Comparison of ENCODE assay signal across 22 mouse cellular contexts in genomic region chr3:93592976-93593375, GRCm38 (mm10). TPM values are rescaled to one million over a fixed set of nuclear protein-coding genes. Genes with fewer than 3 reads are reported as not detected.
A peak's percentile ranks its signal among the peaks of the same experiment; 100 is the strongest.
DNase-seq lines count a peak whose midpoint lies in the region; ATAC-seq and TF ChIP-seq lines count a peak whose summit lies in the region.
"Had no signal": no experiment of that assay in that cellular context is flagged by ENCODE, and none has a peak within 500 bp of the region (broad histone marks: within the 10 kb centered on the region; RNA-seq: fewer than 3 reads in every experiment).

No protein-coding gene starts in this region.

- 0 out of 2 replicates have a peak overlapping the region, but pooled peaks have one; percentile 3 for H3K27ac ChIP-seq in kidney, postnatal 0 days
- H3K27ac ChIP-seq in CH12.LX (ENCODE audit: insufficient read depth, low read depth), result peak overlapping the region; percentile 14; the same call in 1 of the 2 replicates

- no peak for TF ChIP-seq RAD21 in CH12.LX (IDR thresholded peaks at IDR 0.05; ENCODE audit: low read depth, low read length)

- no peak overlapping the region for H3K4me2 ChIP-seq in kidney, postnatal 0 days (ENCODE audit: low read length)
- H3K4me2 ChIP-seq in CH12.LX (ENCODE audit: insufficient read depth, low read depth, poor library complexity, severe bottlenecking), result no peak overlapping the region

- no peaks in the 10 kb centered on the region for H3K79me2 ChIP-seq in CH12.LX (replicated peaks; ENCODE audit: control insufficient read depth, extremely low read depth, insufficient read depth, poor library complexity, severe bottlenecking)

- 81% methylated on average over 4 of the region's 4 CpGs for WGBS in kidney, postnatal 0 days

- TF ChIP-seq POLR2A in CH12.LX (IDR thresholded peaks at IDR 0.05; ENCODE audit: low read depth, low read length), result no peak

- no peaks in the 10 kb centered on the region for H3K36me3 ChIP-seq in kidney, postnatal 0 days (ENCODE audit: insufficient read depth, low read length)
- H3K36me3 ChIP-seq in CH12.LX (replicated peaks in 1 of 2; ENCODE audit: control insufficient read depth in 1 of 2, insufficient read depth in 1 of 2, low read length in 1 of 2), result no peaks in the 10 kb centered on the region
- H3K36me3 ChIP-seq: G1E had no signal

- H3K9me3 ChIP-seq in kidney, postnatal 0 days (replicated peaks; ENCODE audit: low read length), result no peaks in the 10 kb centered on the region
- H3K9me3 ChIP-seq in CH12.LX (replicated peaks; ENCODE audit: low read length), result no peaks in the 10 kb centered on the region

- dilution Hi-C loops in CH12.LX (cut with MboI; ENCODE audit: extremely low pct_ligation_motif_present, extremely low pct_unique_long_range_greater_than_20kb, low sequenced_read_pairs), result no loop called here

- no peak overlapping the region for H3K4me3 ChIP-seq in kidney, postnatal 0 days (replicated peaks; ENCODE audit: low read depth, low read length)
- H3K4me3 ChIP-seq in CH12.LX (replicated peaks in 1 of 3; ENCODE audit: low read depth in 2 of 3, low read length in 2 of 3, poor library complexity in 1 of 3), result no peak overlapping the region

- H3K9ac ChIP-seq in kidney, postnatal 0 days (ENCODE audit: low read depth, low read length), result no peak overlapping the region
- H3K9ac ChIP-seq in CH12.LX (ENCODE audit: insufficient read depth, low read depth), result no peak overlapping the region

- peak; percentile 74 for DNase-seq in heart, adult 11 months
- DNase-seq in heart, adult 9 months (ENCODE audit: low spot score in 2 of 2), result no peak
- no peak for DNase-seq in kidney, postnatal 0 days (ENCODE audit: low spot score)
- no peak for DNase-seq in kidney, postnatal 4 days
- DNase-seq in CH12.LX (ENCODE audit: extremely low read depth), result no peak
- peak; percentile 83 for DNase-seq in fat pad, adult 2 months (ENCODE audit: extremely low read depth, low read depth, low spot score)
- no peak for DNase-seq in adrenal gland, postnatal 4 days (ENCODE audit: low spot score in 2 of 2)
- DNase-seq in embryo, embryonic 9.5 days (ENCODE audit: extremely low spot score), result no peak
- DNase-seq: cerebellum, adult 11 months; cerebellum, adult 11-12 months had no signal

- TF ChIP-seq CTCF in kidney, postnatal 0 days (IDR thresholded peaks at IDR 0.05; ENCODE audit: low read depth), result no peak
- TF ChIP-seq CTCF in CH12.LX (conservative IDR thresholded peaks at IDR 0.05 in 1 of 2, IDR thresholded peaks at IDR 0.05 in 1 of 2; ENCODE audit: low read depth in 2 of 2, low read length in 2 of 2), result no peak

- TF ChIP-seq EP300 in CH12.LX (IDR thresholded peaks at IDR 0.05; ENCODE audit: low read length), result no peak

- peaks cover 14% of the 10 kb centered on the region for H3K4me1 ChIP-seq in kidney, postnatal 0 days (replicated peaks; ENCODE audit: insufficient read depth, low read length)
- H3K4me1 ChIP-seq in CH12.LX (ENCODE audit: control insufficient read depth in 1 of 2, insufficient read depth in 2 of 2), result peaks cover 22 to 67% of the 10 kb centered on the region in 2 experiments

- ATAC-seq in kidney, postnatal 0 days (replicated peaks; ENCODE audit: low FRiP score, low read depth), result no peak
- ATAC-seq: activated CD4-positive, CD25-positive, alpha-beta regulatory T cell, adult 4 months; CD4-positive, CD25-positive, alpha-beta regulatory T cell, adult 4 months; Patski had no signal

- no peaks in the 10 kb centered on the region for H3K27me3 ChIP-seq in kidney, postnatal 0 days (ENCODE audit: insufficient read depth, low read length)
- no peaks in the 10 kb centered on the region for H3K27me3 ChIP-seq in CH12.LX (replicated peaks)
- H3K27me3 ChIP-seq: Patski had no signal

- in situ Hi-C loops in CH12.LX (cut with MboI; ENCODE audit: low pct_ligation_motif_present, low pct_unique_long_range_greater_than_20kb, low sequenced_read_pairs), result no loop called here

TF ChIP-seq in CH12.LX, 34 proteins besides CTCF, POLR2A, EP300 and RAD21:
- no peak for TF ChIP-seq JUND (conservative IDR thresholded peaks at IDR 0.05; ENCODE audit: low read depth, low read length)
- TF ChIP-seq SIN3A (IDR thresholded peaks at IDR 0.05; ENCODE audit: low read length), result no peak
- TF ChIP-seq POLR2AphosphoS2 (IDR thresholded peaks at IDR 0.05; ENCODE audit: low read depth, low read length), result no peak
TF ChIP-seq in CH12.LX: peak in this region for 0.

RNA-seq across cellular contexts. Expression of gene S100a10, which starts 38.1 kb away (rescaled TPM):
- polyA plus RNA-seq in kidney, postnatal 0 days (2015; fragmentation: Nextera tagmentation; extraction: Ambion mirVana), result 534 and 566 TPM in 2 replicates
- total RNA-seq in CH12.LX (2012; rRNA removed) (352 and 369 TPM in 2 replicates), CH12.LX (2014; rRNA removed) (429 and 518 TPM in 2 replicates)
- 213 and 259 TPM in 2 replicates for polyA plus RNA-seq in CH12.LX (2012; ENCODE audit: insufficient read length, low read depth)
- 100 to 1,000 TPM; 198 to 205 TPM for total RNA-seq in adrenal gland, postnatal 4 days (2021)
- total RNA-seq: G1E had no signal
- polyA plus RNA-seq: G1E had no signal

RNA-seq across cellular contexts. Expression of gene Tdpoz2, which starts 59.5 kb away (rescaled TPM):
- not detected in 2 replicates for polyA plus RNA-seq in kidney, postnatal 0 days (2015; fragmentation: Nextera tagmentation; extraction: Ambion mirVana)
- total RNA-seq in CH12.LX (2012; rRNA removed) (not detected in 2 replicates), CH12.LX (2014; rRNA removed) (not detected in 2 replicates)
- not detected in 2 replicates for polyA plus RNA-seq in CH12.LX (2012; ENCODE audit: insufficient read length, low read depth)
- total RNA-seq in adrenal gland, postnatal 4 days (2021), result 1 to 10 TPM; 1.5 to 1.9 TPM
- total RNA-seq: adrenal gland, adult 18-20 months; adrenal gland, adult 8-10 months; ES-E14; MEL had no signal
- polyA plus RNA-seq: activated CD4-positive, CD25-positive, alpha-beta regulatory T cell, adult 4 months; adrenal gland, adult 2 months; brain, embryonic 14.5 days; C2C12; CD4-positive, CD25-positive, alpha-beta regulatory T cell, adult 4 months; cerebellum, adult 2 months; G1E; Patski had no signal

Comparison
In these comparisons a context has a peak if more than half of its experiments do, and no peak if none do; other contexts are left out.
1. DNase-seq: peak in heart, adult 11 months (single experiment) and fat pad, adult 2 months (single experiment); none in heart, adult 9 months (0 of 2), kidney, postnatal 0 days (single experiment), kidney, postnatal 4 days (0 of 2), CH12.LX (single experiment), adrenal gland, postnatal 4 days (0 of 2) and embryo, embryonic 9.5 days (single experiment).